Mouse (Mus musculus): ENCODE data around the gene Mybl2. TPM values are rescaled to one million over a fixed set of nuclear protein-coding genes. Genes with fewer than 3 reads are reported as not detected.

Gene Mybl2
- polyA plus RNA-seq, 1 experiment from 2014 or later: 17.7 TPM

GRCm38 (mm10) chr2:163094909-163095308 lies 40.4 kb downstream of the Mybl2 start:
- WGBS: 89% methylated on average over 10 of the region's 10 CpGs
- DNase-seq (ENCODE audit: low spot score): no peak
- Histone ChIP-seq H3K4me1 (replicated peaks; ENCODE audit: control insufficient read depth, insufficient read depth, low read length) (no peaks in the 10 kb centered on the region), H3K36me3 (ENCODE audit: control insufficient read depth, insufficient read depth, low read length) (no peaks in the 10 kb centered on the region), H3K4me3 (ENCODE audit: low read depth, low read length) (no peak overlapping the region), H3K9ac (ENCODE audit: low read depth, low read length) (no peak overlapping the region), H3K4me2 (replicated peaks; ENCODE audit: low read depth, low read length) (no peak overlapping the region), H3K9me3 (ENCODE audit: control insufficient read depth, low read length) (no peaks in the 10 kb centered on the region), H3K27ac (ENCODE audit: low read depth, low read length) (no peak overlapping the region), H3K27me3 (ENCODE audit: control insufficient read depth, insufficient read depth, low read length) (no peaks in the 10 kb centered on the region)
- ATAC-seq (ENCODE audit: low FRiP score): no peak

GRCm38 (mm10) chr2:163095784-163096183 lies 41.3 kb downstream of the Mybl2 start:
- Histone ChIP-seq H3K4me1 (replicated peaks; ENCODE audit: control insufficient read depth, insufficient read depth, low read length) (no peaks in the 10 kb centered on the region), H3K9me3 (ENCODE audit: control insufficient read depth, low read length) (no peaks in the 10 kb centered on the region), H3K27ac (ENCODE audit: low read depth, low read length) (no peak overlapping the region), H3K9ac (ENCODE audit: low read depth, low read length) (no peak overlapping the region), H3K27me3 (ENCODE audit: control insufficient read depth, insufficient read depth, low read length) (no peaks in the 10 kb centered on the region), H3K4me2 (replicated peaks; ENCODE audit: low read depth, low read length) (no peak overlapping the region), H3K36me3 (ENCODE audit: control insufficient read depth, insufficient read depth, low read length) (no peaks in the 10 kb centered on the region), H3K4me3 (ENCODE audit: low read depth, low read length) (no peak overlapping the region)
- 74% methylated on average over 3 of the region's 3 CpGs for WGBS
- ATAC-seq (ENCODE audit: low FRiP score) (no peak), DNase-seq (ENCODE audit: low spot score) (no peak)

- H3K27ac ChIP-seq (ENCODE audit: low read depth, low read length): no peak overlapping the region
- no peaks in the 10 kb centered on the region for H3K4me1 ChIP-seq (replicated peaks; ENCODE audit: control insufficient read depth, insufficient read depth, low read length)
- DNase-seq (ENCODE audit: low spot score) (no peak), ATAC-seq (ENCODE audit: low FRiP score) (no peak)
- H3K9ac ChIP-seq (ENCODE audit: low read depth, low read length): no peak overlapping the region
- H3K4me2 ChIP-seq (replicated peaks; ENCODE audit: low read depth, low read length): no peak overlapping the region
- peaks cover 4% of the 10 kb centered on the region; the same call in 1 of the 2 replicates for H3K27me3 ChIP-seq (ENCODE audit: control insufficient read depth, insufficient read depth, low read length)
- 47% methylated on average over 8 of the region's 8 CpGs for WGBS
- H3K9me3 ChIP-seq (ENCODE audit: control insufficient read depth, low read length): no peaks in the 10 kb centered on the region
- no peak overlapping the region for H3K4me3 ChIP-seq (ENCODE audit: low read depth, low read length)
- no peaks in the 10 kb centered on the region for H3K36me3 ChIP-seq (ENCODE audit: control insufficient read depth, insufficient read depth, low read length)
Observed at GRCm38 (mm10) chr2:163099919-163100318, 45.4 kb downstream of the Mybl2 start.

GRCm38 (mm10) chr2:163100551-163100950 lies 46.1 kb downstream of the Mybl2 start:
- Histone ChIP-seq H3K27ac (ENCODE audit: low read depth, low read length) (no peak overlapping the region), H3K4me2 (replicated peaks; ENCODE audit: low read depth, low read length) (no peak overlapping the region), H3K4me1 (replicated peaks; ENCODE audit: control insufficient read depth, insufficient read depth, low read length) (no peaks in the 10 kb centered on the region), H3K9ac (ENCODE audit: low read depth, low read length) (no peak overlapping the region), H3K27me3 (ENCODE audit: control insufficient read depth, insufficient read depth, low read length) (peaks cover 4% of the 10 kb centered on the region; the same call in 1 of the 2 replicates), H3K36me3 (ENCODE audit: control insufficient read depth, insufficient read depth, low read length) (no peaks in the 10 kb centered on the region), H3K9me3 (ENCODE audit: control insufficient read depth, low read length) (no peaks in the 10 kb centered on the region), H3K4me3 (ENCODE audit: low read depth, low read length) (no peak overlapping the region)
- no peak for DNase-seq (ENCODE audit: low spot score)
- ATAC-seq (ENCODE audit: low FRiP score): no peak
- WGBS: 72% methylated on average over 5 of the region's 5 CpGs

GRCm38 (mm10) chr2:163101646-163102203 lies 47.2 kb downstream of the Mybl2 start:
- H3K9me3 ChIP-seq (ENCODE audit: control insufficient read depth, low read length): no peaks in the 10 kb centered on the region
- H3K27ac ChIP-seq (ENCODE audit: low read depth, low read length): no peak overlapping the region
- ATAC-seq (ENCODE audit: low FRiP score): peak; percentile 56
- no peak overlapping the region for H3K4me3 ChIP-seq (ENCODE audit: low read depth, low read length)
- H3K36me3 ChIP-seq (ENCODE audit: control insufficient read depth, insufficient read depth, low read length): no peaks in the 10 kb centered on the region
- WGBS: 6% methylated on average over 10 of the region's 10 CpGs
- peaks cover 6% of the 10 kb centered on the region; the same call in 1 of the 2 replicates for H3K27me3 ChIP-seq (ENCODE audit: control insufficient read depth, insufficient read depth, low read length)
- DNase-seq (ENCODE audit: low spot score): peak; percentile 90
- H3K9ac ChIP-seq (ENCODE audit: low read depth, low read length): no peak overlapping the region
- no peaks in the 10 kb centered on the region for H3K4me1 ChIP-seq (replicated peaks; ENCODE audit: control insufficient read depth, insufficient read depth, low read length)
- no peak overlapping the region for H3K4me2 ChIP-seq (replicated peaks; ENCODE audit: low read depth, low read length)

- Histone ChIP-seq H3K36me3 (ENCODE audit: control insufficient read depth, insufficient read depth, low read length) (no peaks in the 10 kb centered on the region), H3K27me3 (ENCODE audit: control insufficient read depth, insufficient read depth, low read length) (peaks cover 7% of the 10 kb centered on the region; the same call in 1 of the 2 replicates), H3K4me1 (replicated peaks; ENCODE audit: control insufficient read depth, insufficient read depth, low read length) (no peaks in the 10 kb centered on the region), H3K9me3 (ENCODE audit: control insufficient read depth, low read length) (no peaks in the 10 kb centered on the region), H3K4me3 (ENCODE audit: low read depth, low read length) (no peak overlapping the region), H3K4me2 (replicated peaks; ENCODE audit: low read depth, low read length) (no peak overlapping the region), H3K27ac (ENCODE audit: low read depth, low read length) (no peak overlapping the region), H3K9ac (ENCODE audit: low read depth, low read length) (no peak overlapping the region)
- whole genome bisulfite sequencing: 61% methylated on average over 7 of the region's 7 CpGs
- ATAC-seq (ENCODE audit: low FRiP score) (no peak), DNase-seq (ENCODE audit: low spot score) (no peak)
Observed at GRCm38 (mm10) chr2:163102216-163102615, 47.7 kb downstream of the Mybl2 start.

- H3K4me1 ChIP-seq (replicated peaks; ENCODE audit: control insufficient read depth, insufficient read depth, low read length): no peaks in the 10 kb centered on the region
- H3K9me3 ChIP-seq (ENCODE audit: control insufficient read depth, low read length): no peaks in the 10 kb centered on the region
- peaks cover 7% of the 10 kb centered on the region; the same call in 1 of the 2 replicates for H3K27me3 ChIP-seq (ENCODE audit: control insufficient read depth, insufficient read depth, low read length)
- no peak overlapping the region for H3K4me3 ChIP-seq (ENCODE audit: low read depth, low read length)
- no peak for DNase-seq (ENCODE audit: low spot score)
- 66% methylated on average over 18 of the region's 18 CpGs for WGBS
- H3K9ac ChIP-seq (ENCODE audit: low read depth, low read length): no peak overlapping the region
- no peaks in the 10 kb centered on the region for H3K36me3 ChIP-seq (ENCODE audit: control insufficient read depth, insufficient read depth, low read length)
- no peak for ATAC-seq (ENCODE audit: low FRiP score)
- H3K27ac ChIP-seq (ENCODE audit: low read depth, low read length): no peak overlapping the region
- no peak overlapping the region for H3K4me2 ChIP-seq (replicated peaks; ENCODE audit: low read depth, low read length)
Observed at GRCm38 (mm10) chr2:163102900-163103653, 48.6 kb downstream of the Mybl2 start.

- no peak overlapping the region for H3K4me3 ChIP-seq (ENCODE audit: low read depth, low read length)
- no peak overlapping the region for H3K27ac ChIP-seq (ENCODE audit: low read depth, low read length)
- no peak overlapping the region for H3K9ac ChIP-seq (ENCODE audit: low read depth, low read length)
- ATAC-seq (ENCODE audit: low FRiP score) (no peak), DNase-seq (ENCODE audit: low spot score) (no peak)
- H3K4me2 ChIP-seq (replicated peaks; ENCODE audit: low read depth, low read length): no peak overlapping the region
- no peaks in the 10 kb centered on the region for H3K9me3 ChIP-seq (ENCODE audit: control insufficient read depth, low read length)
- H3K27me3 ChIP-seq (ENCODE audit: control insufficient read depth, insufficient read depth, low read length): peaks cover 7% of the 10 kb centered on the region; the same call in 1 of the 2 replicates
- no peaks in the 10 kb centered on the region for H3K36me3 ChIP-seq (ENCODE audit: control insufficient read depth, insufficient read depth, low read length)
- 80% methylated on average over 13 of the region's 13 CpGs for WGBS
- no peaks in the 10 kb centered on the region for H3K4me1 ChIP-seq (replicated peaks; ENCODE audit: control insufficient read depth, insufficient read depth, low read length)
Observed at GRCm38 (mm10) chr2:163104086-163104770, 49.7 kb downstream of the Mybl2 start.
